Mouse (Mus musculus) forebrain, embryonic 12.5 days (tissue): Measurements from ENCODE around the gene C8g. TPM values are rescaled to one million over a fixed set of nuclear protein-coding genes. Genes with fewer than 3 reads are reported as not detected.

Experiments
- ATAC-seq: fragments of 200-750 bp; cut with Nextera tagmentation; 2 replicates; pipeline ENCODE4 v1.8.0; 2017; ENCODE audit warnings: moderate TSS enrichment; ENCODE audit not compliant: low FRiP score
- H3K27ac ChIP-seq: fragments of 300-500 bp; sonication (generic); 2 replicates; pipeline ENCODE4 v1.5.1; 2016; ENCODE audit warnings: mild to moderate bottlenecking
- H3K27me3 ChIP-seq: fragments of 300-500 bp; sonication (generic); 2 replicates; pipeline ENCODE4 v1.6.1; 2016; ENCODE audit warnings: mild to moderate bottlenecking
- H3K36me3 ChIP-seq: fragments of 300-500 bp; sonication (generic); replicated peaks from 2 replicates; pipeline ENCODE4 v1.6.1; 2016; ENCODE audit warnings: mild to moderate bottlenecking
- H3K4me1 ChIP-seq: fragments of 300-500 bp; sonication (generic); 2 replicates; pipeline ENCODE4 v1.6.1; 2016
- H3K4me2 ChIP-seq: fragments of 300-500 bp; sonication (generic); 2 replicates; pipeline ENCODE4 v1.6.1; 2016; ENCODE audit warnings: mild to moderate bottlenecking, moderate library complexity
- H3K4me3 ChIP-seq: fragments of 300-500 bp; sonication (generic); replicated peaks from 2 replicates; pipeline ENCODE4 v1.5.1; 2016; ENCODE audit warnings: mild to moderate bottlenecking
- H3K9ac ChIP-seq: fragments of 300-500 bp; sonication (generic); 2 replicates; pipeline ENCODE4 v1.6.1; 2016; ENCODE audit warnings: mild to moderate bottlenecking
- H3K9me3 ChIP-seq: fragments of 300-500 bp; sonication (generic); 2 replicates; pipeline ENCODE4 v1.6.1; 2016
- WGBS: fragments of 180-500 bp; shearing (Covaris S2); methylation state at CpG from one replicate; pipeline ENCODE4 v1.1.7; 2016; 5-methylcytosine and 5-hydroxymethylcytosine counted together
- polyA plus RNA-seq: library from polyadenylated mRNA; unstranded; fragments of >200 nt; fragmentation: Nextera tagmentation; extraction: Ambion mirVana; gene quantifications from 2 replicates; pipeline ENCODE4 v1.2.1, GENCODE M21; 2016

The C8g gene
- polyA plus RNA-seq, 1 experiment from 2014 or later: 4.7 TPM

GRCm38 (mm10) chr2:25477541-25477940 lies 24.0 kb downstream of the C8g start:
- Histone ChIP-seq H3K9me3 (no peaks in the 10 kb centered on the region), H3K36me3 (no peaks in the 10 kb centered on the region), H3K27me3 (peaks cover 13% of the 10 kb centered on the region; the same call in 1 of the 2 replicates), H3K4me1 (no peaks in the 10 kb centered on the region), H3K27ac (no peak overlapping the region), H3K4me2 (no peak overlapping the region), H3K4me3 (no peak overlapping the region), H3K9ac (no peak overlapping the region)
- no peak for ATAC-seq
- WGBS: 90% methylated on average over 8 of the region's 8 CpGs

GRCm38 (mm10) chr2:25472550-25472949 lies 29.0 kb downstream of the C8g start:
- no peaks in the 10 kb centered on the region for H3K36me3 ChIP-seq
- H3K9me3 ChIP-seq: no peaks in the 10 kb centered on the region
- no peak overlapping the region for H3K27ac ChIP-seq
- 0 out of 2 replicates have a peak, but pooled peaks cover 2% of the 10 kb centered on the region for H3K27me3 ChIP-seq
- H3K4me1 ChIP-seq: peaks cover 9% of the 10 kb centered on the region; the same call in 1 of the 2 replicates
- no peak overlapping the region for H3K4me3 ChIP-seq
- no peak overlapping the region for H3K4me2 ChIP-seq
- no peak for ATAC-seq
- H3K9ac ChIP-seq: no peak overlapping the region
- 74% methylated on average over 2 of the region's 2 CpGs for WGBS

GRCm38 (mm10) chr2:25469969-25470368 lies 31.6 kb downstream of the C8g start, which contains the start of gene Ptgds:
Ptgds (minus strand) TSS chr2:25470046.
- Histone ChIP-seq H3K9ac (no peak within 1 kb of the TSS), H3K4me1 (peaks cover 22% of the 10 kb centered on the region), H3K4me2 (no peak within 1 kb of the TSS), H3K4me3 (no peak within 1 kb of the TSS), H3K27me3 (no peaks in the 10 kb centered on the region), H3K9me3 (no peaks in the 10 kb centered on the region), H3K27ac (peak within 1 kb of the TSS; percentile 9; the same call in 1 of the 2 replicates), H3K36me3 (no peaks in the 10 kb centered on the region)
- 72% methylated on average over 6 of the region's 6 CpGs for WGBS
- no peak for ATAC-seq

GRCm38 (mm10) chr2:25468962-25469915 lies 32.3 kb downstream of the C8g start:
- H3K4me2 ChIP-seq: no peak overlapping the region
- peak; percentile 39; the same call in 1 of the 2 replicates for ATAC-seq
- H3K4me3 ChIP-seq: no peak overlapping the region
- H3K27ac ChIP-seq: peak overlapping the region; percentile 9; the same call in 1 of the 2 replicates
- no peaks in the 10 kb centered on the region for H3K36me3 ChIP-seq
- H3K9me3 ChIP-seq: no peaks in the 10 kb centered on the region
- no peak overlapping the region for H3K9ac ChIP-seq
- H3K27me3 ChIP-seq: no peaks in the 10 kb centered on the region
- H3K4me1 ChIP-seq: peaks cover 22% of the 10 kb centered on the region
- 81% methylated on average over 10 of the region's 10 CpGs for WGBS

- ATAC-seq: no peak
- WGBS: 72% methylated on average over 14 of the region's 14 CpGs
- Histone ChIP-seq H3K4me3 (no peak overlapping the region), H3K9ac (no peak overlapping the region), H3K27me3 (no peaks in the 10 kb centered on the region), H3K27ac (no peak overlapping the region), H3K4me2 (no peak overlapping the region), H3K9me3 (no peaks in the 10 kb centered on the region), H3K4me1 (peaks cover 22% of the 10 kb centered on the region), H3K36me3 (no peaks in the 10 kb centered on the region)
Measured at GRCm38 (mm10) chr2:25467606-25468303, 33.8 kb downstream of the C8g start.

- Histone ChIP-seq H3K4me1 (peaks cover 27% of the 10 kb centered on the region), H3K27ac (peak overlapping the region; percentile 1), H3K27me3 (no peaks in the 10 kb centered on the region), H3K4me3 (no peak overlapping the region), H3K9me3 (no peaks in the 10 kb centered on the region), H3K36me3 (no peaks in the 10 kb centered on the region), H3K9ac (no peak overlapping the region), H3K4me2 (no peak overlapping the region)
- WGBS: 35% methylated on average over 10 of the region's 10 CpGs
- ATAC-seq: peak; percentile 66
Measured at GRCm38 (mm10) chr2:25465816-25466635, 35.5 kb downstream of the C8g start.

GRCm38 (mm10) chr2:25465256-25465655 lies 36.3 kb downstream of the C8g start:
- 82% methylated on average over 2 of the region's 2 CpGs for WGBS
- Histone ChIP-seq H3K9me3 (no peaks in the 10 kb centered on the region), H3K36me3 (no peaks in the 10 kb centered on the region), H3K4me1 (peaks cover 29% of the 10 kb centered on the region), H3K4me3 (no peak overlapping the region), H3K27me3 (no peaks in the 10 kb centered on the region), H3K9ac (no peak overlapping the region), H3K27ac (no peak overlapping the region), H3K4me2 (no peak overlapping the region)
- ATAC-seq: no peak

- H3K36me3 ChIP-seq: peaks cover 8% of the 10 kb centered on the region; the same call in 1 of the 2 replicates
- no peak for ATAC-seq
- no peak overlapping the region for H3K9ac ChIP-seq
- no peaks in the 10 kb centered on the region for H3K9me3 ChIP-seq
- H3K27me3 ChIP-seq: no peaks in the 10 kb centered on the region
- H3K4me2 ChIP-seq: no peak overlapping the region
- H3K4me3 ChIP-seq: no peak overlapping the region
- WGBS: 93% methylated on average over 3 of the region's 3 CpGs
- peaks cover 32% of the 10 kb centered on the region for H3K4me1 ChIP-seq
- no peak overlapping the region for H3K27ac ChIP-seq
Measured at GRCm38 (mm10) chr2:25463630-25464029, 37.9 kb downstream of the C8g start.

- WGBS: 33% methylated on average over 3 of the region's 3 CpGs
- Histone ChIP-seq H3K36me3 (peaks cover 14% of the 10 kb centered on the region), H3K4me3 (peak overlapping the region; percentile 73), H3K9me3 (no peaks in the 10 kb centered on the region), H3K27ac (peak overlapping the region; percentile 96), H3K27me3 (no peaks in the 10 kb centered on the region; the same call in 1 of the 2 replicates), H3K4me1 (peaks cover 28% of the 10 kb centered on the region), H3K9ac (peak overlapping the region; percentile 77), H3K4me2 (peak overlapping the region; percentile 79)
- ATAC-seq: no peak
Measured at GRCm38 (mm10) chr2:25461407-25461806, 40.1 kb downstream of the C8g start.

- Histone ChIP-seq H3K27me3 (no peaks in the 10 kb centered on the region; the same call in 1 of the 2 replicates), H3K4me2 (peak within 1 kb of the TSS; percentile 79), H3K9ac (peak within 1 kb of the TSS; percentile 77), H3K9me3 (no peaks in the 10 kb centered on the region), H3K4me1 (peaks cover 21% of the 10 kb centered on the region), H3K27ac (peak within 1 kb of the TSS; percentile 96), H3K36me3 (peaks cover 14% of the 10 kb centered on the region), H3K4me3 (peak within 1 kb of the TSS; percentile 73)
- peak; percentile 91 for ATAC-seq
- under 1% methylated on average over 48 of the region's 48 CpGs for WGBS
Measured at GRCm38 (mm10) chr2:25460551-25461309, 40.8 kb downstream of the C8g start, which contains the start of gene Paxx. Paxx (minus strand) TSS chr2:25461094.

GRCm38 (mm10) chr2:25460135-25460534 lies 41.4 kb downstream of the C8g start:
- Histone ChIP-seq H3K9ac (peak overlapping the region; percentile 77), H3K4me2 (peak overlapping the region; percentile 79), H3K36me3 (peaks cover 14% of the 10 kb centered on the region), H3K9me3 (no peaks in the 10 kb centered on the region), H3K4me3 (peak overlapping the region; percentile 73), H3K27me3 (no peaks in the 10 kb centered on the region; the same call in 1 of the 2 replicates), H3K4me1 (peaks cover 19% of the 10 kb centered on the region), H3K27ac (peak overlapping the region; percentile 96)
- 34% methylated on average over 5 of the region's 5 CpGs for WGBS
- peak; percentile 21 for ATAC-seq
